Mouse (Mus musculus): ENCODE measurements around the gene Hs3st2.
A peak's percentile ranks its signal among the peaks of the same experiment; 100 is the strongest.

Gene Hs3st2

DNA sequence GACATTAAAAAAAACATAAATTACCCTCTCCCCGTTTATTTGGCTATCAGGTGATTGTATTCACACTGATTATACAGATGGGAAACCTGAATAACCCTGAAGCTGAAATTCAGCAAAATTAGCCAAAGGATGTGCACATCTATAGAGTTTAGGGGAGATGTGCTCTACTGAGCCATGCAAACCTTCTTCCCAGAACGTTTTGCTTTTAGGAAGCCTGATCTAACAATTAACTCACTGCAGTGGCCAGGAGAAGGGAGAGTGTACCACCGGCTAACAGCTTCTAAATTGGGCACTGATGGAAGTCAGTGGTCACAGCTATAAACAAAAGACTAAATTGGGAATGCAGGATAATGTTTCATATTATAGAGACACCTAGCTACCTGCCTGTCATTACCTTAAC, 66.4 kb downstream of the Hs3st2 start:
- no peak for DNase-seq (ENCODE audit: low spot score in 2 of 2)

DNA sequence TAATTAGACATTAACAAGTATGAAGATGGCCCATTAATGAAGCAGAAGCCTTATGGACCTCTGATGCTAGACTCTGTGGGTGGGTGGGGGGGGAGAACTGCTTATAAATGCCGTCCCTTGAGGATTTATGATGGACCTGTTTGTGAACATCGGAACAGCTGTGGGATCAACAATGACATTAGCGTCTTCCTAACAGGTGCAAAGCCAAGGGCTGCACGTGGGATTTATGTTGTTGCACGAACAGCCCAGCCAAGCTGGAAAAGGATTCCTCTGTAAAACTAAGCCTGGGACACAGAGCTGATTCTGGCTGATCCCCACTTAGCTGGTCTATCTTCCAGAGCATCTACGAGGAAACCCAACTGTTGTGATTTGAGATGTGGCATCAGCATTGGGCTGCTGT, 69.0 kb downstream of the Hs3st2 start:
- no peak for DNase-seq (ENCODE audit: low spot score in 2 of 2)

DNA sequence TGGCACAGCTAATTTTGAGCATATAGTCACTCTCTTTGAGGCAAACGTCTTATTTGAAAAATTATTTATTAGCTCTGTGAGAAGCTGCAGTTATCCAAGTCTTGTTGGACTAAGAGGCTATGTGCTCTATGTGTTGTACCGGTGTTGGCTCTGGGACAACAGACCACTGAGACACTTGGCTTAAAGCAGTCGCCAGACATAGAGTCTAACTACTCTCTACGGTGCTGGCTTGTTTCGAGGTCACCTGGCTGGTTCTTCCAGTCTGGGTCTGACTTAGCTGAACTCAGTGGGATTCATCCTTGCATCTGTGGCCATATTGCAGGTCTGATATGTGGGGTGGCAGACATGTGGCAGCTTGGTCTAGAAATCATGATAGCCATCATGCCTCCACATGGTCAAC, 72.8 kb downstream of the Hs3st2 start:
- DNase-seq (ENCODE audit: low spot score in 2 of 2), result no peak

DNA sequence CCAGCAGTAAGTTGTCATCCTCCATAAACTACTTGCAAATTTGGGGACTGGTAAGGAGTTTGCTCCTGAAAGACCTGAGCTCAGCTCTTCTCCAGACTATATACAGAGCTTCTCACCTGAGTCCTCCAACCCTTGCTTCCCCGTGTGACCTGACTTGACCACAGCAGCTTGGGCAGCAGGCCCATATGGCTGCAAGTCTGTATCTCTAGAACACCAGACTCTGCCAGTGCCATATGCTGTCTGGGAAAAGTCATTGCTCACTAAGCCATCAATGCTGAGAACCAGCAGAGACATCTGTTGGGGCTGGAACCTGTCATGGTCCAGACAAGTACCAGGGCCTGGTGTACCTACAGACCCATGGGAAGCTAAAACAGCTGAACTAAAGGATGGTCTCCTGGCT, 73.5 kb downstream of the Hs3st2 start:
- DNase-seq (ENCODE audit: low spot score in 2 of 2), result no peak

DNA sequence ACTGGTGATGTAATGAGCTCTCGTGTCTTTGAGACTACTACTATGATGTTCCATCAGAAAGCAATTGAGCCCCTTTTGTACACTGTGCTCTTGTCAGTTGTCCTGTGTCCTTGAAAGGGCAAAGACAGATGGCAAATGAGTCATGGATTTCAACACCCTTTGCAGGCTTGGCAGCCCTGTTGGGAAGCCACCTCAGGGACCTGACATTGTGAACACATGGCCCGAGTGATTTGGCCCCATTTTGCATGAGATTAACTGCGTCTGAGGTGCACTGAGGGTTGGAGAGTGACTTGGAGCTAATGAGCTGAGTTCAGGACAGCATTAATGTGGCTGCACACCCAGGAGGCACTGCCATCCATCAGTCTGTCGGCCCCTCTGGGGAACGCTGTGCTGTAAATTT, 74.7 kb downstream of the Hs3st2 start:
- no peak for DNase-seq (ENCODE audit: low spot score in 2 of 2)

DNA sequence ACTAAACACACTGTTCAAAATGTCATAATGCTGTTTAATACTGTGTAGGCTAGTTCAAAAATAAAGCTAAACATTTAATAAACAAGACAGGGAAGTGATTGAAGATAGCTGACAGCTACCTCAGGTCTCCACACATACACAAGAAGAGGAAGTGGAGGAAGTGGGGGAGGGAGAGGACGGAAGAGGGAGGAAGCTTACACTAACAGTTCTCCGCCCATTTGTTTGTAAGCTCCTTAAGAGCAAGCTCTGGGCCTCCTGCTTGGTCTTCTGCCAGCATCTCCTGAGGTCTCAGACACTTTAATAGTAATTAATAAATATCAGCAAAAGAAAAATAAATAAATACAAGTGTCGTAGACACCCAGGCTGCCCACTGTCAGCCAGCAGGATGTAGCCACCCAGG, 77.8 kb downstream of the Hs3st2 start:
- DNase-seq (ENCODE audit: low spot score in 2 of 2), result no peak

GRCm38 (mm10) chr7:121478302-121478701, 86.6 kb downstream of the Hs3st2 start:
- DNase-seq (ENCODE audit: low spot score in 2 of 2), result no peak

DNA sequence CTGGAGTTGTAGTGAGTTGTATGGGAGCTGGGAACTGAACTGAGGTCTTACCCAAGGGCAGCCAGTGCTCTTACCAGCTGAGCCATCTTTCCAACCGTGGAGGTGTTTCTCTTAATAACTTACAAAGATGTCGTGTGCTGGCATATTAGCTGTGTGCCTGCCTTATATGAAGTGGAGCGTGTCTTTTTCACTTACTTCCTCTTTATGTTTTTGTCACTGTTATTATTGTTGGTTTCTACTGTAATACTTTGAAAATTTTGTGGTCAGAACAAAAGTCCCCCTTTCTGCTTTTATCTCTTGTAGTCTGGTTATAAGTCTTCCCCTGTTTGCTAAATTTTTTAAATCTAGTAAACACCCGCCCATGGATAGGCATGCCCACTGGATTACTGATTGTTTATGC, 88.4 kb downstream of the Hs3st2 start:
- DNase-seq (ENCODE audit: low spot score in 2 of 2), result no peak

DNA sequence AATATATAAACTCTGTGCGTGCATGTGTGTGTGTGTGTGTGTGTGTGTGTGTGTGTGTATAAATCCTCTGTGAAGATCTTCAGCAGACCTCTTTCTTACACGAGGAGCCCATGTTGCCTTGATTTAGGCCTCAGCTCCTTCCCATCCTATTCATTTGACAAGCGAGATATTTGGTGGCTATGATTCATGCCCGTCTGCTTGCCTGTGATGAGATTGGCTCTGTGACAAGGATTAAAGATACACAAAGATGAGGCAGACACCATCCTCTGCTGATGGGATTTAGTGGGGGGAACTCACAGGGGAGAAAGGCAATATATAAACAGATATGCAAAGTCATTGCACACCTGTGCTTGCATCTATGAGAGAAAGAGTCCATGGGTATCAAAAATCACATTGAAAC, 92.9 kb downstream of the Hs3st2 start:
- no peak for DNase-seq (ENCODE audit: low spot score in 2 of 2)

DNA sequence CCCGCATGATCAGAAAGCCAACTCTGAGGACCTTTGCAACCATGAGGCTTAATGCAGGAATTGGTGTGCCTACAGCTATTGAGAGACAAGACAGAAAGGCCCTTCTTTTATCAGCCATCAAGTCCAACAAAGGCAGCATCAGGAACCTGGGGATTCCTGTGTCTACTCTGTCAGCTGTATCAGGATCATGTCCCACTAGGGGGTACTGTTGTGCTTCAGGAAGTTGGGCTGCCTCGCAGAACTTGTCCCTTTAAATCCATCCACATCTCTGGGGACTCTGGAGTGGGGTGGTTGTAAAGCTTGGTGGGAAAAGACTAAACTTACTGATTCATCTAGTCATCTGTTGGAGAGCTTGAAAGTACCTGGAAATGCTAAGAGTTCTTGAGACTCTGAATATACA, 93.6 kb downstream of the Hs3st2 start:
- DNase-seq (ENCODE audit: low spot score in 2 of 2), result peak; percentile 38 to 40

DNA sequence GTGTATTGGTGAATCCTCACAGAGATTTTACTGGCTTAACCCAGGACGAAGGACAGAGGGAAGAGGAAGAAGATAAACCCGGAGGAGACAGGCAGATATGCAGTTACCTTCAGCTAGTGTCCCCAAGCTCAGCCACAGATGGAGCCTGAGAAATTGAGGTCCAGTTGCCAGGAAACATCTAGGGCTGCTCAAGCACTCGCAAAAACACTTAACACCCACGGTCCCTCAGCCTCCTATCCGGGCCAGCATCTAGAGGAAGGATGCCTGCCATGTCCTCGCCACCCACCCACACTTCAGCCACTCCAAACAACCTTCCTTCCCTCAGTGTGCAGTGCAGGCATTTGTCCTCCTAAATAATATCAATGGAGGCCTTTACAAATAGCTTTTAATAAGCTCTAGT, 95.6 kb downstream of the Hs3st2 start:
- peak; percentile 23 to 54 for DNase-seq (ENCODE audit: low spot score in 2 of 2)

DNA sequence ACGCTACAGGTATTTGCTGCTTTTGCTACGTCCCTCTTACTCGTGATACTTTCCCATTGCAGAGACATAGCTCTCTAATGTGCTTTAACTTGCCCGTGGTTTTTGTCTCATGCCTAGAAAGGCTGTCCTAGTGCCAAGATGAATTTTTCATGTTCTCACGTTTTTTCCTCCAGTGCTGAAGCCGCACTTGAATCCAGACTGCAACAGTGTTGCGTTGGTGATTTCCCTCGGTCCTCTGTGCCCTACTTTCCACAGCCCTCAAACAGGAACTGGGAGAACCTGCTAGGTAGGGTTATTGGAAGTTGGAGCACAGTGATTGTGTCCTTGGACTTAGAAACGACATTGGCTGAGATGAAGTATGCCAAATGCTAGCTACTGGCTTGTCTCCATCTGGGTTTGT, 97.7 kb downstream of the Hs3st2 start:
- DNase-seq (ENCODE audit: low spot score in 2 of 2), result no peak

DNA sequence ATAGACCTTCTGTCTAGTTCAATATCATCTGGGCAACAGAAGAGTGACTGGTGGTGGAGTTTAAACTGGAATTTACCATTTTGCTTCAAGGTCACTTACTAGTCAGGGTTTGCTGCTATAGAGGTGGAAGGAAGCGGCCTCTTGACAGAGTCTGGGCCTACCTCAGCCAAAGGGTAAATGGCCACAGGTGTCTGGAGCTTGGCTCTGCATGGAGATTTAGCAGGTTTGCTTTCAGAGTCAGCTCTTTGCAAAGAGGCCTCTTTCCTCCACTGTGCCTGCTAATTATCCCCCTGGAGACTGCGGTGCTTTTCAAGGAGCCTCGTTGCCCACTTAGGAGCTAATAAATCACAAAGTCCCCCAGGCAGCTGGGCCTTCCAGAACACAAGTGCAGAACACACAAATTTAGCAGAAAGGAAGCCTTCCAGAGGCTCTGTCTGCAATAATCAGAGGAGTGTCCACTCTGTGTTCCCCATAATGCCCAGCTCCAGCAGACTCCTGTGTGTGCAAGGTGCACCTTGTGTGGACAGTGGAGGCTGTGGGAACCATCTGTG, 99.9 kb downstream of the Hs3st2 start:
- DNase-seq (ENCODE audit: low spot score in 2 of 2), result no peak

- no peak for DNase-seq (ENCODE audit: low spot score in 2 of 2)
Measured at GRCm38 (mm10) chr7:121500516-121500915, 108.9 kb downstream of the Hs3st2 start.

DNA sequence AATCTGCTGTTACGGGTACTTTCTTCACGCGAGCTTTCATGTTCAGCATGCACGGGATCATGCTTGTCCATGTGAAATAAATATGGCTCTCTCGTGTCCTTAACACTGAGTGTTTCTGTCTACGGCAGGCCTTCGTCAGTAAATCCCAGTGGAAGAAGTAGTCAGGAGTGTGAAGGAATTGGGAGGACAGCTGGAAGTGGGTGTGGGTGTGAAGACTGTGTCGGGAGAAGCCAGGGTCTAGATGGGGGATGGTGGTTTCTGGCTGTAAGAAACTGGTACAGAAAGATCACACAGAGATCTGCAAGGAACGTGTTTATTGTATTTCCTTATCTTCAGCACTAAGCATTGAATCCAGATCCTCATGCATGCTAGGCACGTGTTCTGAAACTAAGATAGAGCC, 110.0 kb downstream of the Hs3st2 start:
- DNase-seq (ENCODE audit: low spot score in 2 of 2), result peak in 1 of 2 experiments; percentile 58

- DNase-seq (ENCODE audit: low spot score in 2 of 2), result no peak
Measured at GRCm38 (mm10) chr7:121516727-121517126, 125.1 kb downstream of the Hs3st2 start.

DNA sequence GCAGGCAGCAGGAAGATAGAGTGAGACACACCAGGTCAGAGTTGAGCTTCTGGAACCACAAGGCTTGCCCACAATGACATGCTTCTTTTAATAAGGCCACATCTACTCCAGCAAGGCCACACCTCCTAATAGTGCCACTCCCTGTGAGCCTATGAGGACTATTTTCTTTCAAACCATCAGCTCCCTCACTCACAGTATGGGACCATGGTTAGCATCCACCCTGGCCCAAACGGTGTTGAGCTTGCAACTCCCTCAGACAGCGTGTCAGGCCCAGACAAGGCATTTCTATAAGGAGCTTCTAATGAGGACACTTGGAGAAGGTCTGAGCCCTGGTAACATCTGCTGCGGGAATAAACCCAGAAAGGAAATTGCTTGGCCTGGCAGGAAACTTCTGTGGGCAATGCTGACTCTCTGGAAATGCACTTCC, 125.5 kb downstream of the Hs3st2 start:
- DNase-seq (ENCODE audit: low spot score in 2 of 2), result peak in 1 of 2 experiments; percentile 50

DNA sequence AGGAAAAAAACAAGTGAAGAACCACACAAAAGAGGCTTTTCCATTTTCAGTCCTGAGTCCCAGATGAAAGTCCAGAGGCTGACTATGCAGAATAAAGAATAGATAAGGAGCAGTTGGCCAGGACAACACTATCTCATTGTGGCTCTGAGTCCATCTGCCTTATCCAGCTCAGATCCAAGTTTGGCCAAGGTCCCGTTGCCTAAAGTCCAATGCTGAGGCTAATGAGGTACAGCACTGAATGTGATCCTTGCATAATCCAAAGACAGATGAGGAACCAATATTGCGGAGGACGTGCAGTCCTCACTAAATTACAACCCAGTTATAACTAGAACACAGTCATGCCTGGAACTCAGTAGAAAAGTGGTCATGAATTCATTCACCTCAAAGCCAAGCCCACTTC, 130.5 kb downstream of the Hs3st2 start:
- DNase-seq (ENCODE audit: low spot score in 2 of 2), result no peak

- no peak for DNase-seq (ENCODE audit: low spot score in 2 of 2)
Measured at GRCm38 (mm10) chr7:121529023-121529422, 137.4 kb downstream of the Hs3st2 start.

GRCm38 (mm10) chr7:121533639-121534038, 142.0 kb downstream of the Hs3st2 start:
- no peak for DNase-seq (ENCODE audit: low spot score in 2 of 2)

GRCm38 (mm10) chr7:121534386-121534785, 142.7 kb downstream of the Hs3st2 start:
- no peak for DNase-seq (ENCODE audit: low spot score in 2 of 2)

- no peak for DNase-seq (ENCODE audit: low spot score in 2 of 2)
Measured at GRCm38 (mm10) chr7:121535987-121536386, 144.3 kb downstream of the Hs3st2 start.

DNA sequence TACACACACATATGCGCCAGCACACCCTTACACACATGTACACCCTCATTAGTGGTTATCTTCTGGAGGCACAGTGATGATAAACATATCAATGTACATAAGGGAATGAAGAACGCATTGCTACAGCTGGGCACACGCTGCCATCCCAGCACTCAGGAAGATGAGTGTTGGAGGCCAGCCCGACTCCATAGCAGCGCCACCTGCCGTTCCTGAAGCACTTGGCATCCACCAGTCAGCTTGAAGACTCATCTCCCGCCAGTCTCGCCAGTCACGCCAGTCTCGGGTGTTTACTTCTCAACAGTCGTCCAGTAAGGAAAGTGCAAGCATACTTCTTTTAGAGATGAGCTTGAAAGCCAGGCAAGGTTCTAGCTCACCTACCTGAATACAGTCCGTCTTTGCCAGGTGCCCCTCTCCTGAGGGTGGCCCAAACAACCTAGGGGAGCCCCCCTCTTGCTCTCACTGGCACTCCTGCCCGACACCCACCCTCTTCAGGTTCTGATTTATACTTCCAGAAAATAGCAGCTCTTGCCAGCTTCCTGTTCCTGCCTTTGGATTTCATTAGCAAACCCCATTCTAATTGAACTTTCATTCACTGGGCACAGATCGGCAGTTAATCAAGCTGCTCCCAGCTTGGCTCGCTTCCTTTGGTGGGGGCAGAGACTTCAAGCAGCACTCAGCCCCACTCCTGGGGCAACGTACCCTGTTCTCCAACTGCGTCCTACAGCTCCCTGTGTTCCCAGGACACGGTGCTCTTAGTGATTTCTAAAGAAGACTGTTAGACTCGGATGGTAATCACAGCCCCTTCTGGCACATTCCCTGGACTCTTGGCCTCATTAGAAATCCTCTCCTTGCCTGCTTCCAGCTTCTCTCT, 148.0 kb downstream of the Hs3st2 start:
- peak; percentile 66 to 76 for DNase-seq (ENCODE audit: low spot score in 2 of 2)
